Mouse (Mus musculus) lung, embryonic 14.5 days (tissue): ENCODE data around the gene Lmna. TPM values are rescaled to one million over a fixed set of nuclear protein-coding genes. Genes with fewer than 3 reads are reported as not detected.

Experiments
- ATAC-seq: fragments of 200-750 bp; cut with Nextera tagmentation; 2 replicates; pipeline ENCODE4 v1.8.0; 2017; ENCODE audit warnings: mild to moderate bottlenecking, moderate TSS enrichment, moderate library complexity; ENCODE audit not compliant: insufficient read depth
- DNase-seq: peaks from one replicate; pipeline ENCODE4 v3.0.0-alpha.2; 2015
- H3K27ac ChIP-seq: fragments of 300-500 bp; sonication (generic); 2 replicates; pipeline ENCODE4 v1.5.1; 2014; ENCODE audit warnings: low read depth, mild to moderate bottlenecking, moderate library complexity
- H3K27me3 ChIP-seq: fragments of 300-500 bp; sonication (generic); 2 replicates; pipeline ENCODE4 v1.6.1; 2014; ENCODE audit warnings: low read length, control low read depth; ENCODE audit not compliant: insufficient read depth
- H3K36me3 ChIP-seq: fragments of 300-500 bp; sonication (generic); 2 replicates; pipeline ENCODE4 v1.6.1; 2014; ENCODE audit warnings: control low read depth; ENCODE audit not compliant: insufficient read depth
- H3K4me1 ChIP-seq: fragments of 300-500 bp; sonication (generic); 2 replicates; pipeline ENCODE4 v1.6.1; 2014; ENCODE audit warnings: antibody characterized with exemption, control low read depth; ENCODE audit not compliant: insufficient read depth
- H3K4me2 ChIP-seq: fragments of 300-500 bp; sonication (generic); 2 replicates; pipeline ENCODE4 v1.6.1; 2014; ENCODE audit warnings: mild to moderate bottlenecking
- H3K4me3 ChIP-seq: fragments of 300-500 bp; sonication (generic); 2 replicates; pipeline ENCODE4 v1.5.1; 2014; ENCODE audit warnings: low read depth, low read length
- H3K9ac ChIP-seq: fragments of 300-500 bp; sonication (generic); 2 replicates; pipeline ENCODE4 v1.6.1; 2014
- H3K9me3 ChIP-seq: fragments of 300-500 bp; sonication (generic); 2 replicates; pipeline ENCODE4 v1.6.1; 2016; ENCODE audit warnings: low read depth, low read length, control low read depth
- CTCF ChIP-seq: IDR thresholded peaks from 2 replicates; pipeline ENCODE4 v1.5.1; 2016; ENCODE audit warnings: antibody characterized with exemption, low read depth
- WGBS: fragments of 180-500 bp; shearing (Covaris S2); extraction: QIAGEN DNeasy Blood & Tissue Kit; methylation state at CpG from one replicate; pipeline ENCODE4 v1.1.7; 2014; 5-methylcytosine and 5-hydroxymethylcytosine counted together
- polyA plus RNA-seq: library from polyadenylated mRNA; unstranded; fragments of >200 nt; fragmentation: Nextera tagmentation; extraction: Ambion mirVana; gene quantifications from 2 replicates; pipeline ENCODE4 v1.2.1, GENCODE M21; 2014

Gene Lmna
- polyA plus RNA-seq, 1 experiment from 2014 or later: 70.0 TPM

DNA sequence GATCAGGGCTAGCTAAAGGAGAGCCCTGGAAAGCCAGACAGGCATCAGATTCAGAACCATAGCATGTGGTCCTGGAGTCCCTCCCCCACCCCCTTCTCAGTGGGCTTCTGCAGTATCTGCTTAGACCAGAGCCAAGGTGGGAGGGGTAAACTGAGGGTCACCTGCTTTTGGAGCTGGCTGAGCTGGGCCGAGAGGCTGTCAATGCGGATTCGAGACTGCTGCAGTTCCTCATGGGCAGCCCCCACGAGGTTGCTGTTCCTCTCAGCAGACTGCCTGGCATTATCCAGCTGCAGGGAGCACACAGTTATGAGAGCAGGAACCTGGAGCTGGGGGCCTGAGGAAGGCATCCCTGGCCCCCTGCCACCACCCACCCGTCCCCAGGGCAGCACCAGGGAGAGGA, 23.7 kb downstream of the Lmna start:
- Histone ChIP-seq H3K4me2 (no peak overlapping the region), H3K9me3 (no peaks in the 10 kb centered on the region), H3K36me3 (peaks cover 30% of the 10 kb centered on the region), H3K27me3 (peaks cover 33% of the 10 kb centered on the region), H3K4me3 (no peak overlapping the region), H3K27ac (no peak overlapping the region), H3K4me1 (no peaks in the 10 kb centered on the region), H3K9ac (no peak overlapping the region)
- no peak for DNase-seq
- no peak for TF ChIP-seq CTCF
- no peak for ATAC-seq
- WGBS: 72% methylated on average over 5 of the region's 5 CpGs

DNA sequence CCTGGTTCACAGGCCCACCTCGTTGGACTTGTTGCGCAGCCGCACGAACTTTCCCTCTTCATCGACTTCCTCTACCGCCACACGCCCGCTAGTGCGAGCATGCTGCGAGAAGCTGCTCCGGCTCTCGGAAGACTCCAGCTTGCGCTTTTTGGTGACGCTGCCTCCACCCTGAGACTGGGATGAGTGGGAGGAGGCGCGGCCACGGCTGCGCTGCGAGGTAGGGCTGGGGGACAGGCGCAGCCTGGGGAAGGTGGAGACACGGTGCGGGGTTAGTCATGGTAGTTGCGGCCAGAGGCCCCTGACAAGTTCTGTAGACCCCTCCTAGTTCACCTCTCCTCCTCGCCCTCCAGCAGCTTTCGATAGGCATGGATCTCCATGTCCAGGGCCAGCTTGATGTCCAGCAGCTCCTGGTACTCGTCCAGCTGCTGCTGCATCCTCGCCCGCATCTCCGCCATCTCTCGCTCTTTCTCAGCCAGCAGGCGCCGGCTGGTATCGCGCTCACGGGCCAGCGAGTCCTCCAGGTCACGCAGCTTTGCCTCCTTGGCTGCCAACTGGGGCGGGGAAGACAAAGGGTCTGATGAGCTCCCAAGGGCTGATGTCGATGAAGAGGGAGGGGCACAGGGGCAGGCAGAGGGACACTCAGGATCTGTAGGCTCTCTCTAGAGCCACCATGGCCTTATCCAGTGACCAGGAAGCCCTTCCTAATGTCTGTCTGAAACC, 25.0 kb downstream of the Lmna start:
- DNase-seq: peak; percentile 68
- H3K36me3 ChIP-seq: peaks cover 30% of the 10 kb centered on the region
- peaks cover 33% of the 10 kb centered on the region for H3K27me3 ChIP-seq
- 9% methylated on average over 39 of the region's 39 CpGs for WGBS
- ATAC-seq: no peak; the same call in 1 of the 2 replicates
- peak overlapping the region; percentile 58 for H3K4me2 ChIP-seq
- H3K9me3 ChIP-seq: no peaks in the 10 kb centered on the region
- TF ChIP-seq CTCF: no peak
- peak overlapping the region; percentile 30 for H3K4me3 ChIP-seq
- peak overlapping the region; percentile 6; the same call in 1 of the 2 replicates for H3K9ac ChIP-seq
- H3K4me1 ChIP-seq: no peaks in the 10 kb centered on the region
- H3K27ac ChIP-seq: no peak overlapping the region

DNA sequence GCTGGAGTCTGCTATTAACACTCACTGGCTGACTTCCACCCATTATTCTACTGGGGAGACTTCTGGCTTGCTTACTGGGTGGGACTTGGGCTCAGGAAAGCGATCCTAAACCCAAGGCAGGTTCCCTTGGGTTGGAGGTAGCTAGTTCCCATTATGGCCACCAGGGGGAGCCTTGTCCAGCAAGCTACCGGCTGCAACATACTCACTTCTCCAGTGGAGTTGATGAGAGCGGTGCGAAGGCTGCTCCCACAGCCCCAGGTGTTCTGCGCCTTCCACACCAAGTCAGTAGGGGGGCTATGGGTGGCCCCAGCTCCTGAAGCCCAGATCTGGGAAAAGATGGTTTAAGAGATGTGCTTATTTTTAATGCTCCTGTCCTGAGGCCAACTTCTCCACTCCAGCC, 26.1 kb downstream of the Lmna start:
- peaks cover 33% of the 10 kb centered on the region for H3K27me3 ChIP-seq
- H3K36me3 ChIP-seq: peaks cover 30% of the 10 kb centered on the region

DNA sequence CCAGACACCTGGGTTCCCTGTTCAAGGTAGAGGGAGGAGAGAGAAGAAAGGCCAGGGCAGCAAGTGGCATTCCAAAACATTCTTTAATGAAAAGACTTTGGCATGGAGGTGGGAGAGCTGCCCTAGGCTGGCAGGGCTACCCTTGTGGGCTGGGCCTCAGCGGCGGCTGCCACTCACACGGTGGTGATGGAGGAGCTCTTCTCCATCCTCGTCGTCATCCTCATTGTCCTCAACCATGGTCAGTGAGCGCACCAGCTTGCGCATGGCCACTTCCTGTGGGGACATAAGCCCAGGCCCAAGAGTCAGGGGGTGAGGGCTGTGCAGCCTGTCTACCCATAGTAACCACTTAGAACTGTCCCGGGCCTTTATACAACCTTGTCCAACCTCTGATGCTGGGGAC, 26.6 kb downstream of the Lmna start:
- Histone ChIP-seq H3K9me3 (no peaks in the 10 kb centered on the region), H3K27me3 (peaks cover 33% of the 10 kb centered on the region), H3K4me3 (no peak overlapping the region), H3K4me2 (no peak overlapping the region), H3K36me3 (peaks cover 30% of the 10 kb centered on the region), H3K9ac (no peak overlapping the region), H3K4me1 (no peaks in the 10 kb centered on the region), H3K27ac (no peak overlapping the region)
- TF ChIP-seq CTCF: no peak
- 70% methylated on average over 8 of the region's 8 CpGs for WGBS
- ATAC-seq: no peak
- no peak for DNase-seq

More for the DNA sequence above, 26.1 kb downstream of the Lmna start:
- Histone ChIP-seq H3K27ac (no peak overlapping the region), H3K4me2 (no peak overlapping the region), H3K4me3 (no peak overlapping the region), H3K9me3 (no peaks in the 10 kb centered on the region), H3K4me1 (no peaks in the 10 kb centered on the region), H3K9ac (no peak overlapping the region)
- 6% methylated on average over 5 of the region's 5 CpGs for WGBS
- peak; percentile 33; the same call in 1 of the 2 replicates for ATAC-seq
- TF ChIP-seq CTCF: peak; percentile 96
- DNase-seq: peak; percentile 92

DNA sequence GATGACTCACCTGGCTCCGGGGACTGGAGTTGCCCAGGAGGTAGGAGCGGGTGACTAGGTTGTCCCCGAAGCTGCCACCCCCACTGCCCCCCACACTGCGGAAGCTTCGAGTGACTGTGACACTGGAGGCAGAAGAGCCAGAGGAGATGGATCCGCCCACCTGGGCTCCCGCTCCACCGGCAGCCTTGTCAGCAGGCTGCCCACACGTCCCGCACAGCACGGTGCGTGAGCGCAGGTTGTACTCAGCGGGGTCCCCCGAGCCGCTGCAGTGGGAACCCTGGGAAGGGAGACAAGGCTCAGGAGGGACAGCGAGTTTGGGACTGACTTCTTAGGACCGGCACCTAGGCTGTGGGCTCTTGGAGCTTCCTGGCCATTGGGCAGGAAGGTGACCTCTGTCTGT, 27.4 kb downstream of the Lmna start:
- peaks cover 26% of the 10 kb centered on the region for H3K36me3 ChIP-seq

DNA sequence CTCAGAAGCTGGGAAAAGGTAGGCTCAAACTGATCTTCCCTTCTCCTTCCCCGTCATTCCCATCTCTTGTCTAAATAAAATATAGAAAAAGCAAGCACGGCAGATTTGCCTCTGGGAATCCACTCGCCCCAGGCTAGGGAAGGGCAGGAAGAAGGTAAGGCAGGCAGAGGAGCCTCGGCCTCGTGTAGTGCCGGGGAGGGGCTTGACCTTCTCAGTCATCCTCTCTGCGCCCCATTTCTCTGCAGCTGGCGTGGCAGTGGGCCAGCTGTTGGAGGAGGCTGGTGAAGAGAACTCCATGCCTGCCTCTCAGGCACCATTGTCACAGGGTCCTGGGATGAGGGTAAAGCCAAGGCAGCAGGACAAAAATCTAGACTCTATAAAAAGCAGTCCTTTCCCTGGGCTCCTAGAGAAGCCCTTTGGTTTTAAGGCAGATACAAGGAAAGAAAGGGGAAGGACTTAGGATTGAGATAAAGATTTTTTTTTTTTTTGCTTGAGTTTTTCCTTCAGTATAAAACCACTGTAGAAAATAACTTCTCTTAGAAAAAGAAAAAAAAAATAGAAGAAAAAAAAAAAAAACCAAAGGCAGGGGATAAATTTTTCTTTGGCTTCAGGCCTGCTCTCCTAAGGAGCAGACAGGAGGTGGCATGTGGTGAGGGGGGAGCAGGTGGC, 28.2 kb downstream of the Lmna start:
- no peak for TF ChIP-seq CTCF
- Histone ChIP-seq H3K4me3 (no peak overlapping the region), H3K9ac (no peak overlapping the region), H3K27me3 (peaks cover 30% of the 10 kb centered on the region), H3K36me3 (peaks cover 25% of the 10 kb centered on the region), H3K9me3 (no peaks in the 10 kb centered on the region), H3K27ac (no peak overlapping the region), H3K4me2 (no peak overlapping the region), H3K4me1 (no peaks in the 10 kb centered on the region)
- DNase-seq (no peak), ATAC-seq (no peak)
- WGBS: 49% methylated on average over 8 of the region's 8 CpGs

More for the DNA sequence above, 27.4 kb downstream of the Lmna start:
- no peaks in the 10 kb centered on the region for H3K4me1 ChIP-seq
- H3K4me3 ChIP-seq: no peak overlapping the region
- no peak for TF ChIP-seq CTCF
- DNase-seq (no peak), ATAC-seq (no peak)
- H3K27ac ChIP-seq: no peak overlapping the region
- H3K4me2 ChIP-seq: no peak overlapping the region
- H3K9ac ChIP-seq: no peak overlapping the region
- 32% methylated on average over 18 of the region's 18 CpGs for WGBS
- H3K27me3 ChIP-seq: peaks cover 33% of the 10 kb centered on the region
- no peaks in the 10 kb centered on the region for H3K9me3 ChIP-seq

DNA sequence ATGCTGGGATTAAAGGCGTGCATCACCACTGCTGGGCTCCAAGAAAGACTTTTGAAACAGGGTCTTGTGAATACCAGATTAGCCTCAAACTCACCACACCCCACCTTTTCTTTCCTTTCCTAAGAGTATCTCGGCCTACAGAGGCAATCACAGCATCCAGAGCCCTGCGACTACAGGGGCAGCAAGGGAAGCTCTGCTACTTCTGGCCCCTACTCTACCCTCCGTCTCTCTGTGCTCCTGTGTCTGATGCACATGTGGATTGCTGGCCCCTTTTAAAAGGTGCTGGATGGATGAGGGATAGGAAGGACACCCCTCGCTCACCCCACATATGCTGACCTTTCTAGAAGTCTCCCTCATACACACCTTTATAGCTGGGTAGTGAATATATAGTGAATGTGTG, 29.1 kb downstream of the Lmna start:
- no peak overlapping the region for H3K4me2 ChIP-seq
- H3K36me3 ChIP-seq: peaks cover 17% of the 10 kb centered on the region; the same call in 1 of the 2 replicates
- H3K9me3 ChIP-seq: no peaks in the 10 kb centered on the region
- DNase-seq: no peak
- no peaks in the 10 kb centered on the region for H3K4me1 ChIP-seq
- no peak for ATAC-seq
- no peak for TF ChIP-seq CTCF
- no peak overlapping the region for H3K4me3 ChIP-seq
- WGBS: 87% methylated on average over 5 of the region's 5 CpGs
- no peak overlapping the region for H3K27ac ChIP-seq
- H3K27me3 ChIP-seq: peaks cover 26% of the 10 kb centered on the region
- no peak overlapping the region for H3K9ac ChIP-seq
